Mouse (Mus musculus) embryonic fibroblast, embryonic 13.5 days (primary cell): ENCODE measurements around the gene Cntn2. TPM values are rescaled to one million over a fixed set of nuclear protein-coding genes. Genes with fewer than 3 reads are reported as not detected.

Experiments used
- H3K27ac ChIP-seq: 2 replicates; pipeline ENCODE4 v1.5.1; 2012; ENCODE audit warnings: low read length, control low read depth, inconsistent platforms; ENCODE audit not compliant: insufficient read depth
- H3K4me1 ChIP-seq: 2 replicates; pipeline ENCODE4 v1.6.1; 2011; ENCODE audit warnings: low read length; ENCODE audit not compliant: control insufficient read depth, insufficient read depth
- H3K4me3 ChIP-seq: 2 replicates; pipeline ENCODE4 v1.5.1; 2011; ENCODE audit warnings: mild to moderate bottlenecking, control low read depth, low read length; ENCODE audit not compliant: insufficient read depth
- CTCF ChIP-seq: IDR thresholded peaks from 2 replicates; pipeline ENCODE4 v1.5.1; 2011; ENCODE audit warnings: mild to moderate bottlenecking, control low read depth, low read length, moderate library complexity, borderline replicate concordance; ENCODE audit not compliant: insufficient read depth
- POLR2A ChIP-seq: IDR thresholded peaks from 2 replicates; pipeline ENCODE4 v1.6.1; 2011; ENCODE audit warnings: low read depth, mild to moderate bottlenecking, control low read depth, low read length, moderate library complexity
- polyA plus RNA-seq: library from polyadenylated mRNA; stranded (reverse); fragments of >200 nt; gene quantifications from 2 replicates; pipeline ENCODE4 v1.2.4, GENCODE M21; 2011; ENCODE audit warnings: low read depth; ENCODE audit not compliant: missing spikeins, insufficient read length

Gene Cntn2
- polyA plus RNA-seq, 1 experiment, result not detected

GRCm38 (mm10) chr1:132532521-132532920 is 10.5 kb downstream of the Cntn2 start:
- TF ChIP-seq CTCF, result no peak
- TF ChIP-seq POLR2A, result no peak
- Histone ChIP-seq H3K4me1 (no peaks in the 10 kb centered on the region), H3K4me3 (no peak overlapping the region), H3K27ac (no peak overlapping the region)

GRCm38 (mm10) chr1:132530631-132531191 is 12.3 kb downstream of the Cntn2 start:
- H3K4me3 ChIP-seq, result no peak overlapping the region
- no peak overlapping the region for H3K27ac ChIP-seq
- TF ChIP-seq POLR2A, result no peak
- TF ChIP-seq CTCF, result no peak
- no peaks in the 10 kb centered on the region for H3K4me1 ChIP-seq

- H3K4me3 ChIP-seq, result no peak overlapping the region
- no peaks in the 10 kb centered on the region for H3K4me1 ChIP-seq
- no peak for TF ChIP-seq POLR2A
- TF ChIP-seq CTCF, result no peak
- no peak overlapping the region for H3K27ac ChIP-seq
Measured at GRCm38 (mm10) chr1:132528647-132529334, 14.3 kb downstream of the Cntn2 start.

- TF ChIP-seq POLR2A (no peak), CTCF (no peak)
- H3K4me1 ChIP-seq, result no peaks in the 10 kb centered on the region
- no peak overlapping the region for H3K27ac ChIP-seq
- no peak overlapping the region for H3K4me3 ChIP-seq
Measured at GRCm38 (mm10) chr1:132528071-132528470, 15.0 kb downstream of the Cntn2 start.

- Histone ChIP-seq H3K4me1 (no peaks in the 10 kb centered on the region), H3K4me3 (no peak overlapping the region), H3K27ac (no peak overlapping the region)
- no peak for TF ChIP-seq POLR2A
- TF ChIP-seq CTCF, result peak; percentile 17; the same call in 1 of the 2 replicates
Measured at GRCm38 (mm10) chr1:132525832-132526231, 17.2 kb downstream of the Cntn2 start.

- H3K4me3 ChIP-seq, result no peak overlapping the region
- no peaks in the 10 kb centered on the region for H3K4me1 ChIP-seq
- no peak overlapping the region for H3K27ac ChIP-seq
- TF ChIP-seq POLR2A (no peak), CTCF (peak; percentile 22; the same call in 1 of the 2 replicates)
Measured at GRCm38 (mm10) chr1:132523920-132524319, 19.1 kb downstream of the Cntn2 start.

GRCm38 (mm10) chr1:132523048-132523447 is 20.0 kb downstream of the Cntn2 start:
- no peak for TF ChIP-seq CTCF
- no peak for TF ChIP-seq POLR2A
- Histone ChIP-seq H3K4me3 (no peak overlapping the region), H3K4me1 (no peaks in the 10 kb centered on the region), H3K27ac (no peak overlapping the region)

GRCm38 (mm10) chr1:132520764-132521163 is 22.3 kb downstream of the Cntn2 start:
- Histone ChIP-seq H3K27ac (no peak overlapping the region), H3K4me1 (no peaks in the 10 kb centered on the region), H3K4me3 (no peak overlapping the region)
- TF ChIP-seq CTCF (no peak), POLR2A (no peak)

- TF ChIP-seq POLR2A (no peak), CTCF (no peak)
- Histone ChIP-seq H3K4me3 (no peak overlapping the region), H3K4me1 (no peaks in the 10 kb centered on the region), H3K27ac (no peak overlapping the region)
Measured at GRCm38 (mm10) chr1:132519734-132520133, 23.3 kb downstream of the Cntn2 start.

GRCm38 (mm10) chr1:132518621-132519020 is 24.4 kb downstream of the Cntn2 start:
- TF ChIP-seq POLR2A (no peak), CTCF (no peak)
- no peaks in the 10 kb centered on the region for H3K4me1 ChIP-seq
- no peak overlapping the region for H3K4me3 ChIP-seq
- H3K27ac ChIP-seq, result no peak overlapping the region

- Histone ChIP-seq H3K27ac (no peak overlapping the region), H3K4me3 (no peak overlapping the region), H3K4me1 (no peaks in the 10 kb centered on the region)
- TF ChIP-seq POLR2A, result no peak
- TF ChIP-seq CTCF, result no peak
Measured at GRCm38 (mm10) chr1:132516776-132517175, 26.3 kb downstream of the Cntn2 start.

GRCm38 (mm10) chr1:132515339-132515738 is 27.7 kb downstream of the Cntn2 start:
- no peaks in the 10 kb centered on the region for H3K4me1 ChIP-seq
- no peak overlapping the region for H3K4me3 ChIP-seq
- TF ChIP-seq CTCF, result no peak
- no peak for TF ChIP-seq POLR2A
- no peak overlapping the region for H3K27ac ChIP-seq
